Mouse (Mus musculus) brain, embryonic 14.5 days (tissue): ENCODE data around the gene Slc29a4.

Source experiments
- CTCF ChIP-seq: fragments of 200-500 bp; IDR thresholded peaks from 2 replicates; pipeline ENCODE4 v1.5.1; 2012; ENCODE audit warnings: inconsistent platforms, mild to moderate bottlenecking, moderate library complexity, borderline replicate concordance; ENCODE audit not compliant: insufficient read depth, insufficient read length; ENCODE audit errors: extremely low read depth
- POLR2A ChIP-seq: fragments of 200-500 bp; IDR thresholded peaks from 2 replicates; pipeline ENCODE4 v1.6.1; 2012; ENCODE audit warnings: mild to moderate bottlenecking, inconsistent platforms, borderline replicate concordance; ENCODE audit not compliant: poor library complexity, insufficient read depth, insufficient read length, severe bottlenecking; ENCODE audit errors: extremely low read depth

DNA sequence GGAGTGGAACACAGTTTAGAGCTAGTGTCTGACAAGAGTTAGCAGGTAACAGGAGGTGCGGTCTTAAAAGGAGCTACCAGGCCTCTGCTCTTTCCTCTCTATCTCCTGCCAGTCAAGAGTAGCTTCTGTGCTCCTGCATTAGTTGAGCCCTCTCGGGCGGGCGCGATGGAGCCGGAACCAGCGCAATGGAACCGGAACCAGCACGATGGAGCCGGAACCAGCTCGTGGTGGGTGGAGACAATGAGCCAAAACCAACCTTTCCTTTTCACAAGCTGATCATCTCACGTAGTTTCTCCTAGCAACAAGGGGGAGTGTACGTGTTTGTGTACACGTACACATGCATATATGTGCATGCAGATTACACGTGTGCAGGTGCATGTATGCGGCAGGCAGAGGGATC lies 36.0 kb downstream of the Slc29a4 start:
- TF ChIP-seq CTCF (no peak), POLR2A (no peak)
